Mouse (Mus musculus) forebrain, embryonic 14.5 days (tissue): ENCODE measurements around the gene Esyt3. TPM values are rescaled to one million over a fixed set of nuclear protein-coding genes. Genes with fewer than 3 reads are reported as not detected.

Experiments
- ATAC-seq: fragments of 200-750 bp; cut with Nextera tagmentation; 2 replicates; pipeline ENCODE4 v1.8.0; 2017; ENCODE audit warnings: mild to moderate bottlenecking, moderate library complexity
- DNase-seq: peaks from one replicate; pipeline ENCODE4 v3.0.0-alpha.2; 2015; ENCODE audit warnings: low spot score
- H3K27ac ChIP-seq: fragments of 300-500 bp; sonication (generic); 2 replicates; pipeline ENCODE4 v1.5.1; 2014; ENCODE audit warnings: low read depth, mild to moderate bottlenecking, control low read depth, low read length, moderate library complexity
- H3K27me3 ChIP-seq: fragments of 300-500 bp; sonication (generic); replicated peaks from 2 replicates; pipeline ENCODE4 v1.6.1; 2014; ENCODE audit warnings: low read length, control low read depth, mixed read lengths; ENCODE audit not compliant: control insufficient read depth, insufficient read depth
- H3K36me3 ChIP-seq: fragments of 300-500 bp; sonication (generic); 2 replicates; pipeline ENCODE4 v1.6.1; 2014; ENCODE audit warnings: low read length, control low read depth; ENCODE audit not compliant: control insufficient read depth, insufficient read depth
- H3K4me1 ChIP-seq: fragments of 300-500 bp; sonication (generic); 2 replicates; pipeline ENCODE4 v1.6.1; 2014; ENCODE audit warnings: antibody characterized with exemption, low read length, control low read depth; ENCODE audit not compliant: control insufficient read depth, insufficient read depth
- H3K4me2 ChIP-seq: fragments of 300-500 bp; sonication (generic); 2 replicates; pipeline ENCODE4 v1.6.1; 2014; ENCODE audit warnings: mild to moderate bottlenecking, control low read depth, low read length
- H3K4me3 ChIP-seq: fragments of 300-500 bp; sonication (generic); 2 replicates; pipeline ENCODE4 v1.5.1; 2014; ENCODE audit warnings: low read depth, low read length, control low read depth
- H3K9ac ChIP-seq: fragments of 300-500 bp; sonication (generic); 2 replicates; pipeline ENCODE4 v1.6.1; 2014; ENCODE audit warnings: mild to moderate bottlenecking, low read length, control low read depth, moderate library complexity
- H3K9me3 ChIP-seq: fragments of 300-500 bp; sonication (generic); replicated peaks from 2 replicates; pipeline ENCODE4 v1.6.1; 2016; ENCODE audit warnings: low read length, control low read depth, mixed read lengths; ENCODE audit not compliant: control insufficient read depth
- WGBS: fragments of 180-500 bp; shearing (Covaris S2); extraction: QIAGEN DNeasy Blood & Tissue Kit; methylation state at CpG from one replicate; pipeline ENCODE4 v1.1.7; 2014; 5-methylcytosine and 5-hydroxymethylcytosine counted together
- polyA plus RNA-seq: library from polyadenylated mRNA; unstranded; fragments of >200 nt; fragmentation: Nextera tagmentation; extraction: Ambion mirVana; gene quantifications from 2 replicates; pipeline ENCODE4 v1.2.1, GENCODE M21; 2014

Esyt3 gene
- polyA plus RNA-seq, 1 experiment from 2014 or later = 0.52 TPM

DNA sequence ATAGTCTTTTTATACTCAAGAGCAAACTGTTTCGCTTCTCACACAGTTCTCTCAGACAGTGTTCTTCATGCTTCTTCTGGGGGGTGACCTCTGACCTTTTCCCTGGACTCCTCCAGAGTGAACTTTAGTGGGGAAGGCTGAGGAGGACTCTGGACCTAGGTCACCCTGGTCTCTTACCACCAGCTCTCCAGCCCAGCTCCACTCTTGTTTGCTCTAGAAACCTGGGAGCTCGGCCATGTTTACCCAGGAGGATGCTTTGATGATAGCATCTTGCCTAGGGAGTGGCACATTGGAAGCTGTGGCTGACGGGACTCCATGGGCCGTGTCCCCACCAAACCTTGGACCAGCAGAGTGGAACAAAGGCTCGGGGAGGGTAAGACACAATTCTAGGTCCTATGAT is 31.8 kb upstream of the Esyt3 start:
- no peak overlapping the region for H3K27ac ChIP-seq
- no peak for ATAC-seq

DNA sequence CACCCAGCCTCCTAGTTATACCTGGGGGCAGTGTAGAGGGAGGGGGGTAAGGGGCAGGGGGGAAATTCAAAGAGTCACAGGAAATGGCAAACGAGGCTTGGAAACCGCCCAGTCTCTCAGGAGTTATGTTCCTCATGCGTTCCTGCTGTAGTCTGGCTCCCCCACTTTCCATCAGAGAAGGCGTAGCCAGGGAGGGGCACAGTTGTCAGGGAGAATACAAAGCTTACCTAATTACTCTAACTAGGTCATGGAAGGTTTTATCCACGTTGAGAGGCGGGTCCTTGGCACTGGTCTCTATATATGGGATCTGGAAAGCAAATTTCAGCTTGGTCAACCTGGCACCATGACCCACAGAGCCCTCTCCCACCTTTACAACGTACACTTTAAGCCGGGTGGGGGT is 31.1 kb upstream of the Esyt3 start:
- ATAC-seq (no peak), DNase-seq (no peak)
- Histone ChIP-seq H3K27me3 (no peaks in the 10 kb centered on the region), H3K9me3 (no peaks in the 10 kb centered on the region), H3K4me1 (no peaks in the 10 kb centered on the region), H3K27ac (no peak overlapping the region), H3K9ac (no peak overlapping the region), H3K4me3 (no peak overlapping the region), H3K36me3 (peaks cover 55% of the 10 kb centered on the region), H3K4me2 (no peak overlapping the region)
- WGBS = 67% methylated on average over 8 of the region's 8 CpGs

More for the DNA sequence above, 31.8 kb upstream of the Esyt3 start:
- Histone ChIP-seq H3K4me2 (no peak overlapping the region), H3K27me3 (no peaks in the 10 kb centered on the region), H3K9ac (no peak overlapping the region), H3K4me3 (no peak overlapping the region), H3K36me3 (peaks cover 55% of the 10 kb centered on the region), H3K4me1 (no peaks in the 10 kb centered on the region), H3K9me3 (no peaks in the 10 kb centered on the region)
- 86% methylated on average over 5 of the region's 5 CpGs for WGBS
- no peak for DNase-seq

DNA sequence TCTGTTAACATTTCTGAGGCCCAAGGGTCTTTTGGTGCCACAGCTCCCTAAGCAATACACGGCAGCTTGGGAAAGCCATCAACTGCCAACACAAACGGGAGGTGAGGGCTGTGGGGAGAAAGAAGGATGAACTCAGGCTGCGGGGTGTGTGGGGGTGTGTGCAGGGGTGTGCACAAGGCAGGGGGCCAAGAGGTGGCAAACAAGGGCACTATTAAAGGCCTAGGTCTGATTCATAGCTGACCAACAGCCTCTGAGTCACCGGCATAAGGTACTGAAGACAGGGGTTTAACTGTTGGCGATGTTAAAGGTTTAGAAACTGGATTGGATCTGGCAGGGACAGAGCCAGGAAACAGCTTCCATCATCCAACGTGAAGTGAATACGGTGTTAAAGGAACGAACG is 30.5 kb upstream of the Esyt3 start:
- no peak for DNase-seq
- ATAC-seq = no peak
- peaks cover 55% of the 10 kb centered on the region for H3K36me3 ChIP-seq
- H3K9ac ChIP-seq = no peak overlapping the region
- H3K9me3 ChIP-seq = no peaks in the 10 kb centered on the region
- H3K27ac ChIP-seq = peak overlapping the region; percentile 14; the same call in 1 of the 2 replicates
- H3K4me2 ChIP-seq = no peak overlapping the region
- no peaks in the 10 kb centered on the region for H3K27me3 ChIP-seq
- no peak overlapping the region for H3K4me3 ChIP-seq
- WGBS = 80% methylated on average over 9 of the region's 9 CpGs
- no peaks in the 10 kb centered on the region for H3K4me1 ChIP-seq

DNA sequence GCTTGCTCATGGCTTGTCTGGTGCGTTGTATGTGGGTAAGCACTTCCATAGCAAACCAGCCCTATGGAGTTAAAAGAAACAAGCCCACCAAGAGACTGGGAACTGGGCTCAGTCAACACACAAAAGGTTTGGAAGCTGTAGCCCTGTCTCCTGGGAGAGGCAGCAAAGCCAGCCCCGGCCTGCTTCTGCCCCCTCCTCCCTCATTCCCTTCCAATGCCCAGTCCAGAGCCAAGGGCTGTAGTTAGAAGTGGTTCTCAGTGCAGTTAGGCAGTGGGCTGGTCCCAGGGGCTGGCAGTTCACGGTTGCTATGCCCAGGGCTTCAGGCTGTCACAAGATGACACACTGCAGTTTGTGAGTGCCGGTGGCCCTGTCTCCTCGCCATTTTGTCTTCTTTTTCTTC is 29.7 kb upstream of the Esyt3 start:
- H3K36me3 ChIP-seq = peaks cover 55% of the 10 kb centered on the region
- DNase-seq = no peak
- H3K4me1 ChIP-seq = no peaks in the 10 kb centered on the region
- H3K27me3 ChIP-seq = no peaks in the 10 kb centered on the region
- no peak overlapping the region for H3K4me2 ChIP-seq
- WGBS = 73% methylated on average over 5 of the region's 5 CpGs
- no peak overlapping the region for H3K9ac ChIP-seq
- ATAC-seq = no peak; the same call in 1 of the 2 replicates
- no peak overlapping the region for H3K27ac ChIP-seq
- H3K9me3 ChIP-seq = no peaks in the 10 kb centered on the region
- no peak overlapping the region for H3K4me3 ChIP-seq

DNA sequence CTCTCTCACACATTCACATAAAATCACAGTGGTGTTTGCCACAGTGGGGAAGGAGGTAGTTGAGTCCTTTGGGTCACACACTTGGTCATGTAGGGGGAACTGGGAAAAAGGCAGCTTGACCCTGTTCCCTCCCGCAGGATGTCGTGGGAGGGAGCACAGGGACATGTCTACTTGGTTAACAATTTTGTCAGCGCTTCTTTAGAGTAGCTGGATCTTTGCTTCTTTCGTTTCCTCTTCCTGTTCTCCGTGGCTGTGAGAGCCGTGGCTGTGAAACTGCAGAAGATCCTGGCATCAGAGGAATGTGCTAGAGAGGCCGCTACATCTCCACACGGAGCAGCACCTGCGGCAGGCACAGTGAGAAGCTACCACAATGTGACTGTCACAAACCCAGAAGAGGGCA is 24.2 kb upstream of the Esyt3 start:
- Histone ChIP-seq H3K4me2 (no peak overlapping the region), H3K9ac (no peak overlapping the region), H3K27ac (no peak overlapping the region), H3K4me3 (no peak overlapping the region), H3K27me3 (no peaks in the 10 kb centered on the region), H3K4me1 (no peaks in the 10 kb centered on the region), H3K9me3 (no peaks in the 10 kb centered on the region), H3K36me3 (peaks cover 13% of the 10 kb centered on the region)
- WGBS = 84% methylated on average over 9 of the region's 9 CpGs
- ATAC-seq (no peak), DNase-seq (no peak)

DNA sequence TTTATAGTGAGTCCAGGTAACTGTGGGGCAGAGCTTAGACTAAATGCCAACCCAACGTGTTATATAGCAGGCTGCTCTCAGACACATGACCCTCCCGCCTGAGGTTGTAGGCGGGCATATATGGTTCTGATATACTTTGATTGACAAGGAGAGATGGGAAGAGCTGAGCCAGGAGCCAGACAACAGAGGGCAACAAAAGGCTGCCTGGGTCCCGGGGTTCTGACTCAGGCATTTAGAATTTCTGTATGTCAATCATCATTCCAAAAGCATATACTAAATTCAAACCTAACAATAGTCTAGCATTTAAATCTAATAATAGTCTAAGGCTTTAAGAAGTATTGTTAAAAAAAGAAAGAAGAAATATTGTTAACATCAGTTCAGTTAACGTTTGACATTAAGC is 20.8 kb upstream of the Esyt3 start:
- 67% methylated on average over 5 of the region's 5 CpGs for WGBS
- ATAC-seq = no peak

DNA sequence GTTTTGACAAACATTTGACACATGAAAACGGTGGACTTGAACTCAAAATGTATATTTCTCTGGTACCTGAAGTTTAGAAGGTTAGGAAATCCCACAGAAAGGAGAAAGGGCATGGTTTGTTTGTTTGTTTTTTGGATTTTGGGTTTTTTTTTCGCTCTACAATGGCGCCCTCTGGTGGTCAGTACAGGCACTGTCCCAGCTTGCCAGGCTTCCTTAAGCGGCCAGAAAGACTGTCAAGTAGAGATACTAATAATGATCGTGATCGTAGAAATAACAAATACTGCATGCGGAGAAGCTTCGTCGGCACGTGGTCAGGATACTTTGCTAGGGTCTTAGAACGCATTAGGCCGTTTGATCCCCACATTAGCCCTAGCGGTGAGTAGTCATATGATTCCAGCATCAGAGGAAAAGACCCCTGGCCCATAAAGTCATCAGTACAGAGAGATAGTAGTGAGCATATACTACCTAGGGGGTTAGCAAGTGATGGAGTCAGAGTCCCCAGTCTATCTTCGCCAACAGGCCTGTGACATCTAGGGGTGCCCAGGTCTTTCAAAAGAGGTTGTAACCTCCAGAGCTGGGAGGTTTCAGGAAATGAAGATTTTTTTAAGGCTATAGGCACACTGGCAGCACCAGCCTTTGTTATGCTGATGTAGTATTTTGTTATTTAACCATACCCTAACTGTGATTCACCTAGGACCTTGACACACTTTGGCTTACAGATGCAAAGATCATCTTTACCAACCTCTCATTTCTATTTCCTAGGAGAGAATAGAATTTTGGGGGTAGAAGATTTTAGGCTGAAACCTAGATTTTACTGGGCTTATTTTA is 18.4 kb upstream of the Esyt3 start:
- H3K9me3 ChIP-seq = no peaks in the 10 kb centered on the region
- WGBS = 10% methylated on average over 14 of the region's 14 CpGs
- H3K27ac ChIP-seq = no peak overlapping the region
- H3K9ac ChIP-seq = no peak overlapping the region
- no peak overlapping the region for H3K4me2 ChIP-seq
- H3K4me1 ChIP-seq = no peaks in the 10 kb centered on the region
- DNase-seq = peak; percentile 65
- no peak overlapping the region for H3K4me3 ChIP-seq
- no peaks in the 10 kb centered on the region for H3K36me3 ChIP-seq
- ATAC-seq = peak; percentile 40; the same call in 1 of the 2 replicates
- H3K27me3 ChIP-seq = no peaks in the 10 kb centered on the region

More for the DNA sequence above, 20.8 kb upstream of the Esyt3 start:
- H3K9me3 ChIP-seq = no peaks in the 10 kb centered on the region
- no peak overlapping the region for H3K4me3 ChIP-seq
- H3K36me3 ChIP-seq = no peaks in the 10 kb centered on the region
- no peak overlapping the region for H3K27ac ChIP-seq
- DNase-seq = no peak
- H3K27me3 ChIP-seq = no peaks in the 10 kb centered on the region
- H3K4me2 ChIP-seq = no peak overlapping the region
- no peak overlapping the region for H3K9ac ChIP-seq
- no peaks in the 10 kb centered on the region for H3K4me1 ChIP-seq

DNA sequence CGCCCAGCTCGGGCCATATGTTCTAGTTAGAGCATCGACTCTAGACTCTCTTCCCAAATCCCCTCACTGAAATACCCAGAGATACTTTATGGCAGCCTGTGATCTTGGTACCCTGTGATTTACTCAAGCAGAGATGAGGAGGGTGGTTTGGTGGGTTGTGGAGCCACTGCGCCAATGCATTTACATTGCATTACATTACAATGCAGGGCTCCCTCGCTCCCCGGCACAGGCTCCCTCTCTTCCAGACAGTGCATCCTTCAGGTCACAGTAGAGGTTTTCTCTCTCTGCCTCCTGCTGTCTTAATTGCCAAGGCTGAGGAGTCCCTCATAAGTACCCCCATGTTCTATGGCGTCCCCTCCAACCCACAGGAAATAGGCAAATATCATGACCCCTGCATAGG is 10.1 kb upstream of the Esyt3 start:
- Histone ChIP-seq H3K27me3 (no peaks in the 10 kb centered on the region), H3K9ac (no peak overlapping the region), H3K4me3 (no peak overlapping the region), H3K36me3 (no peaks in the 10 kb centered on the region), H3K27ac (no peak overlapping the region), H3K9me3 (no peaks in the 10 kb centered on the region), H3K4me1 (no peaks in the 10 kb centered on the region), H3K4me2 (no peak overlapping the region)
- ATAC-seq = no peak
- no peak for DNase-seq
- WGBS = 87% methylated on average over 7 of the region's 7 CpGs

DNA sequence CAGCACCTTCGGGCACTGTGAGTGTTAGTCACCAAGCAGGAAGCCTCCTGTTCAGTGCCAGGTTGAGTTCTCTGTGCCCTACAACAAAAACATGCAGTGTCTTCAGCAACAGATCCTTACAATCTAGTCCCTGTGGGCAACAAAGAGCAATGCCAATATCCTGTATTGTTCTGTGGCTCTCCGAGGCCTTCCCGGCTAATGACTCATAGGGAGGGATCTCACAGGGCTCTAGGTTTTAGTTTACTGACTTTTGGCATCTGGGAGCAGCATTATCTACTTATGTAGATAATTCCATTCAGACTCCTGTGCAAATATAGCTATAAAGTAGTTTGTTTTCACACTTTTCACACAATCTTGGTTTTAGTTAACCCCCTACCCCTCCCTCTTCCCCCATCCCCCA is 7.5 kb upstream of the Esyt3 start:
- 75% methylated on average over 3 of the region's 3 CpGs for WGBS
- DNase-seq (no peak), ATAC-seq (no peak)
- H3K27ac ChIP-seq = no peak overlapping the region
- H3K9me3 ChIP-seq = no peaks in the 10 kb centered on the region
- no peaks in the 10 kb centered on the region for H3K36me3 ChIP-seq
- H3K4me1 ChIP-seq = no peaks in the 10 kb centered on the region
- H3K27me3 ChIP-seq = no peaks in the 10 kb centered on the region
- no peak overlapping the region for H3K9ac ChIP-seq
- H3K4me2 ChIP-seq = no peak overlapping the region
- no peak overlapping the region for H3K4me3 ChIP-seq
